Mouse (Mus musculus): ENCODE measurements around the gene Zeb2. TPM values are rescaled to one million over a fixed set of nuclear protein-coding genes. Genes with fewer than 3 reads are reported as not detected.

Zeb2 gene
- polyA plus RNA-seq, 1 experiment from 2014 or later, result 48.7 TPM

GRCm38 (mm10) chr2:45109951-45110756 lies 7.0 kb downstream of the Zeb2 start:
- H3K27me3 ChIP-seq (ENCODE audit: low read depth, poor library complexity, severe bottlenecking), result no peaks in the 10 kb centered on the region
- no peaks in the 10 kb centered on the region for H3K9me3 ChIP-seq (replicated peaks)
- DNase-seq (ENCODE audit: low spot score), result peak; percentile 69
- H3K27ac ChIP-seq (replicated peaks), result peak overlapping the region; percentile 100
- peaks cover 54% of the 10 kb centered on the region for H3K4me1 ChIP-seq
- under 1% methylated on average over 51 of the region's 54 CpGs for WGBS
- H3K36me3 ChIP-seq, result peaks cover 6% of the 10 kb centered on the region; the same call in 1 of the 2 replicates
- peak overlapping the region; percentile 92 for H3K4me3 ChIP-seq

- DNase-seq (ENCODE audit: low spot score), result peak; percentile 66
- H3K27ac ChIP-seq (replicated peaks), result peak overlapping the region; percentile 100
- 1% methylated on average over 64 of the region's 74 CpGs for WGBS
- no peaks in the 10 kb centered on the region for H3K27me3 ChIP-seq (ENCODE audit: low read depth, poor library complexity, severe bottlenecking)
- H3K4me1 ChIP-seq, result peaks cover 54% of the 10 kb centered on the region
- no peaks in the 10 kb centered on the region for H3K9me3 ChIP-seq (replicated peaks)
- H3K36me3 ChIP-seq, result peaks cover 9% of the 10 kb centered on the region
- peak overlapping the region; percentile 92 for H3K4me3 ChIP-seq
Observed at GRCm38 (mm10) chr2:45109161-45109950, 7.8 kb downstream of the Zeb2 start.

GRCm38 (mm10) chr2:45108521-45109091 lies 8.6 kb downstream of the Zeb2 start:
- no peaks in the 10 kb centered on the region for H3K27me3 ChIP-seq (ENCODE audit: low read depth, poor library complexity, severe bottlenecking)
- H3K36me3 ChIP-seq, result peaks cover 9% of the 10 kb centered on the region
- no peaks in the 10 kb centered on the region for H3K9me3 ChIP-seq (replicated peaks)
- H3K4me3 ChIP-seq, result peak overlapping the region; percentile 92
- WGBS, result 1% methylated on average over 24 of the region's 25 CpGs
- DNase-seq (ENCODE audit: low spot score), result peak; percentile 75
- H3K4me1 ChIP-seq, result peaks cover 54% of the 10 kb centered on the region
- H3K27ac ChIP-seq (replicated peaks), result peak overlapping the region; percentile 100

GRCm38 (mm10) chr2:45107555-45107954 lies 9.6 kb downstream of the Zeb2 start:
- 31% methylated on average over 2 of the region's 2 CpGs for WGBS
- Histone ChIP-seq H3K27me3 (ENCODE audit: low read depth, poor library complexity, severe bottlenecking) (no peaks in the 10 kb centered on the region), H3K4me3 (peak overlapping the region; percentile 92), H3K9me3 (replicated peaks) (no peaks in the 10 kb centered on the region), H3K36me3 (peaks cover 9% of the 10 kb centered on the region), H3K27ac (replicated peaks) (peak overlapping the region; percentile 100), H3K4me1 (peaks cover 60% of the 10 kb centered on the region)
- no peak for DNase-seq (ENCODE audit: low spot score)

GRCm38 (mm10) chr2:45105922-45106851 lies 11.0 kb downstream of the Zeb2 start:
- Histone ChIP-seq H3K4me1 (peaks cover 74% of the 10 kb centered on the region), H3K4me3 (peak overlapping the region; percentile 92), H3K36me3 (peaks cover 9% of the 10 kb centered on the region), H3K27me3 (ENCODE audit: low read depth, poor library complexity, severe bottlenecking) (no peaks in the 10 kb centered on the region), H3K27ac (replicated peaks) (peak overlapping the region; percentile 100), H3K9me3 (replicated peaks) (no peaks in the 10 kb centered on the region)
- DNase-seq (ENCODE audit: low spot score), result no peak
- WGBS, result 37% methylated on average over 7 of the region's 7 CpGs

- DNase-seq (ENCODE audit: low spot score), result no peak
- Histone ChIP-seq H3K4me3 (peak overlapping the region; percentile 92), H3K4me1 (peaks cover 83% of the 10 kb centered on the region), H3K36me3 (peaks cover 13% of the 10 kb centered on the region), H3K9me3 (replicated peaks) (no peaks in the 10 kb centered on the region), H3K27ac (replicated peaks) (peak overlapping the region; percentile 100), H3K27me3 (ENCODE audit: low read depth, poor library complexity, severe bottlenecking) (no peaks in the 10 kb centered on the region)
- 56% methylated on average over 6 of the region's 6 CpGs for WGBS
Observed at GRCm38 (mm10) chr2:45105281-45105721, 11.9 kb downstream of the Zeb2 start.

GRCm38 (mm10) chr2:45104511-45105055 lies 12.6 kb downstream of the Zeb2 start:
- no peaks in the 10 kb centered on the region for H3K27me3 ChIP-seq (ENCODE audit: low read depth, poor library complexity, severe bottlenecking)
- DNase-seq (ENCODE audit: low spot score), result no peak
- H3K4me3 ChIP-seq, result peak overlapping the region; percentile 92
- peaks cover 20% of the 10 kb centered on the region for H3K36me3 ChIP-seq
- 14% methylated on average over 7 of the region's 7 CpGs for WGBS
- peaks cover 90% of the 10 kb centered on the region for H3K4me1 ChIP-seq
- H3K27ac ChIP-seq (replicated peaks), result peak overlapping the region; percentile 100
- no peaks in the 10 kb centered on the region for H3K9me3 ChIP-seq (replicated peaks)

- Histone ChIP-seq H3K4me1 (peaks cover 95% of the 10 kb centered on the region), H3K27me3 (ENCODE audit: low read depth, poor library complexity, severe bottlenecking) (no peaks in the 10 kb centered on the region), H3K4me3 (peak overlapping the region; percentile 92), H3K36me3 (peaks cover 20% of the 10 kb centered on the region), H3K27ac (replicated peaks) (peak overlapping the region; percentile 100), H3K9me3 (replicated peaks) (no peaks in the 10 kb centered on the region)
- 45% methylated on average over 4 of the region's 4 CpGs for WGBS
- DNase-seq (ENCODE audit: low spot score), result no peak
Observed at GRCm38 (mm10) chr2:45104066-45104465, 13.1 kb downstream of the Zeb2 start.

- Histone ChIP-seq H3K36me3 (peaks cover 23% of the 10 kb centered on the region), H3K9me3 (replicated peaks) (no peaks in the 10 kb centered on the region), H3K4me1 (peaks cover 100% of the 10 kb centered on the region), H3K4me3 (peak overlapping the region; percentile 92), H3K27ac (replicated peaks) (peak overlapping the region; percentile 100), H3K27me3 (ENCODE audit: low read depth, poor library complexity, severe bottlenecking) (no peaks in the 10 kb centered on the region)
- DNase-seq (ENCODE audit: low spot score), result no peak
- 17% methylated on average over 10 of the region's 10 CpGs for WGBS
Observed at GRCm38 (mm10) chr2:45103021-45103983, 13.9 kb downstream of the Zeb2 start.

GRCm38 (mm10) chr2:45102191-45102638 lies 15.0 kb downstream of the Zeb2 start:
- Histone ChIP-seq H3K4me3 (peak overlapping the region; percentile 17; the same call in 1 of the 2 replicates), H3K4me1 (peaks cover 100% of the 10 kb centered on the region), H3K36me3 (peaks cover 23% of the 10 kb centered on the region), H3K27ac (replicated peaks) (peak overlapping the region; percentile 100), H3K27me3 (ENCODE audit: low read depth, poor library complexity, severe bottlenecking) (no peaks in the 10 kb centered on the region), H3K9me3 (replicated peaks) (no peaks in the 10 kb centered on the region)
- DNase-seq (ENCODE audit: low spot score), result no peak
- WGBS, result 40% methylated on average over 8 of the region's 8 CpGs

GRCm38 (mm10) chr2:45101586-45101985 lies 15.6 kb downstream of the Zeb2 start:
- Histone ChIP-seq H3K4me3 (peak overlapping the region; percentile 17), H3K27me3 (ENCODE audit: low read depth, poor library complexity, severe bottlenecking) (no peaks in the 10 kb centered on the region), H3K9me3 (replicated peaks) (no peaks in the 10 kb centered on the region), H3K36me3 (peaks cover 23% of the 10 kb centered on the region), H3K27ac (replicated peaks) (peak overlapping the region; percentile 100), H3K4me1 (peaks cover 100% of the 10 kb centered on the region)
- 57% methylated on average over 2 of the region's 2 CpGs for WGBS
- no peak for DNase-seq (ENCODE audit: low spot score)

All from midbrain, embryonic 10.5 days (tissue).